Mouse (Mus musculus): ENCODE measurements around the gene Ficd.

Ficd gene

DNA sequence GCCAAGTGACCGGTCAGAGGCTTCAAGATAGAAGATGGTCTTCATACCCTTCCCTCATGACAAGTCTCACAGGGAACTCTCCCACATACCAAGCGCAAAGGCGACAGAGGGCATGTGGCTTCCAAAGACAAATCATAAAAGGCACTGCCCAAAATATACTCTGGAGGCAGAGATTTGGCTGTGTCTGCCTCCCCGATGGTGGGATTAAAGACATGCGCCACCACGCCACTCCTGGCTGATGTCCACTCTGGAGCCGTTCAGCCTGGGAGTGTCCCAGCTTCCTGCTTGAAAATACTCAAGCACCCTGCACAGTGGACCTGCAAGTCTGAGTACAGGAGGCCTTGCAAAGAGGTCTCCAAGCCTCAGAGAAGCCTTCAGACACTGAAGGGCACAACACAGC is 4.4 kb upstream of the Ficd start:
- DNase-seq = no peak

DNA sequence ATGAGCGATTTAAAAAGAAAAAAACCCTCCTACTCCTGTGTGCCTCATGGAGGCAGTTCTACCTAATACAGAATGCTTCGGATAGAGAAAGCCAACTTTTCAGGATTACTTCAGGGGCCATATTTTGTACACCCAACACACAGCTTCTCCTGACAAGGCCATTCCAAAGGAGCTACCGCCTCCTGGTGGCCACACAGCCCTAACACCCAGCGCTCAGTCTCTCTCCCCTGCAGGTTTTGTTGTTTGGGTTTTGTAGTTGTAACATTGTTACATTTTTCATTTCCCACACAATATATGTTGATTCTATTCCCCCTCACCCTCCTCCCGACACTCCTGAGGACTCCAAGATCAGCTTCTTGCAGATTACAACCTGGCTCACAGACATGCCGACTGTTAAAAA is 3.4 kb upstream of the Ficd start:
- peak; percentile 87 for DNase-seq

DNA sequence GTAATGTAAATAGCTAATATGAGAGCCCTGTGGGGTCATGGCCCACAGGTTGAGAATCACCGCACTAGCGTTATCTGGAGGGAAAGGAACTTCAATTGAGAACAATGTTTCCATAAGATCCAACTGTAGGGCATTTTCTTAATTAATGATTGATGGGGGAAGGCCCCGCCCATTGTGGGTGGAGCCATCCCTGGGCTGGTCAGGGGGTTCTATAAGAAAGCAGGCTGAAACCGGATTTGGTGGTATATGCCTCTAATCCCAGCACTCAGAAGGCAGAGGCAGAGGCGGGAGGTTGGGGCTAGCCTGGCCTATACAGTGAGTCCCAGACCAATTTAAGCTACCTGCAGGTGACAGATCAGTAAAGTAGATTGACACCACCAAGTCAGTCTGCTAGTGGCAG is 1.2 kb upstream of the Ficd start:
- no peak for DNase-seq

DNA sequence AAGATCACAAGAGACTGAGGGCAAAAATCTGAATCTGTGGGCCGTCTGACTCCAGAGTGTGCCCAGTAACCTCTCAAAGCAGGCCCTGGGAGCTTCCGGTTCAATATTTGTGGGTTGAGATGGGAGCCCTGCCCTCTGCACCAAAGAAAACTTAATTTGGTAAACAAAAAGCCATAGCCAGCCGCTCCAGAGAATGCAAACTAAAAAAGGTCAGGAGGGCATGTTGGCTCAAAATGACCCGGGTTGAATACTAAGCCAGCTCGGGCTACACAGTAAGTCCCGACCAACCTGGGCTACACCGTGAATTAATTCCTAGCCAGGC is 619 bp upstream of the Ficd start:
- DNase-seq = no peak

DNA sequence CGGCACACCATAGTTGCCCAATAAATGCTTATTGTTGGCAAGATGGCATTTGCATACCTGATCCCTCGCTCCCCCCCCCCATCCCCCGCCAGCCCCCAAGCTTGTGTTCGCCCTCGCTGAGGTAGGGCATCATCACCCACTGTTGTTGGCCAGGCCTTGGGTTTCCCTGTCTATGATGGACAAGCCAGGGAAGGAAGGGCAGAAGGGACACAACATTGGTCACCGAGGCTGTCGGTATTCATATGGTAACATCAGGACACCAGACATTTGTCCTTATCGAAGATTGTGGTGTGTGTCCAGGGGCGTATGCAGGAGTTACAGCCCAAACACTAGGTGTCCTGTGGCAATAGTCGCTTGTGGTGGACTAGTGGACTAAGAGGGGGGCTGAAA is 505 bp downstream of the Ficd start:
- DNase-seq = no peak

DNA sequence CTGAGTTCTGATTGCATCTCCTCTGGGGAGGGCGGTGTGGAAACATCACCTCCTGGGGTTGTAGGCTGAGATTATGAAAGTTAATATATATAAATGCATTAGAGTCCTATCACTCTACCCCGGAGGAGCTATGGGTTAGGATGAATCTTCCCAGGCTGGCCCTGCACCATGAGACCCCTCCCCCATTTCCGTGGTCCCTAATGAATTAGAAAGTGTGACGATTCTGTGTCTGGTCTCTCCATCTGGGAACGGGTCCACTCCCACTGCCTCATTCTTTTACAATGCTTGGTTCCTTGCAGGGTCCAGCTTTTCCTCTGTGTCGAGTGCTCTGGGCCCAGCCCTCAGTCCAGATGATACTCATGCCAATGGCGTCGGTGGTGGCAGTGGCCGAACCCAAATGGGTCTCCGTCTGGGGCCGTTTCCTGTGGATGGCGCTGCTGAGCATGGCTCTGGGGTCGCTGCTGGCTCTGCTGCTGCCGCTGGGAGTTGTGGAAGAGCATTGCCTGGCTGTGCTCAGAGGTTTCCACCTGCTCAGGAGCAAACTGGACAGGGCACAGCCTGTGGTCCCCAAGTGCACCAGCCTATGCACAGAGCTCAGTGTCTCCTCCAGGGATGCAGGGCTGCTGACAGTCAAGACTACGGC is 1.0 kb downstream of the Ficd start:
- DNase-seq = peak; percentile 40

DNA sequence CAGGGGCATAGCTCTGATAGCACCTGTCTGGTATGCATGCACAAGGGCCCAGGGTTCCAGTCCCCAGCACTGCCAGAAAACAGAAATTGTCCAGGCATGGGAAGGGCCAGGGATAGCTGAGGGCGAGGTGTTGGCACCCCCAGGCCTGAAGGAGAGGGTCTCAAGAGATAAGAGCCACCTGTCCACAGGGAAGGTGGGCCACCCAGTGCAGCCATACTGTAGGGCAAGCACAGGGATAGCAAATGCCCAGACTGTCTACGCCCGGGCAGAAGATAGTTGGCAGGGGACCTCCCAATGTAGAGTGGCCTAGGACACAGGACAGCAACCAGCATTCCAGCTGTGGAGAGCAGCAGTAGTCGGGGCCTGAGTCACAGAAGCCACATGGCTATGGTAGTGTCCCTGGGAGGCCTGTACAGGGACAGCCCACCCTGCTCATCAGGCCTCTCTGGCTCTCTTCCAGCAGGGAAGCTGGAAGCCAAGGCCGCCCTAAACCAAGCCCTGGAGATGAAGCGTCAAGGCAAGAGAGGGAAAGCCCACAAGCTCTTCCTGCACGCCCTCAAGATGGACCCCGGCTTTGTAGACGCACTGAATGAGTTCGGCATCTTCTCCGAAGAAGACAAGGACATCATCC is 2.1 kb downstream of the Ficd start:
- no peak for DNase-seq

DNA sequence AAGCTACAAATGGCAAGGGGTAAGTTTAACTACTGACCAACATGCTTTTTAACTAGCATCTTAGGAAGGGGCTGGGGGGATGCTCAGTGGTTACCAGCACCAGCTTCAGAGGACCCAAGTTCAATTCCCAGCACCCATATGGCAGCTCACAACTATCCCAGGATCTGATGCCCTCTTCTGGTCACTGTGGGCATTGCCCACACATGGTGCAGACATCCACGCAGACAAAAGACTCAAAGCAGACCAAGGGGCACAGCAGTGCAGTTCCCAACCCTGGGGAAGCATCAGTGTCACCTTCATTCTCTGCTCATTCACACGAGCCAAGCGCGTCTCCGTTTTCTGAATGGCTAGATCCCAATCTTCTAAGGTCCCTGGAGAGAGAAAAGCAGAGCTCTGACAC is 12.0 kb downstream of the Ficd start:
- no peak for DNase-seq

DNA sequence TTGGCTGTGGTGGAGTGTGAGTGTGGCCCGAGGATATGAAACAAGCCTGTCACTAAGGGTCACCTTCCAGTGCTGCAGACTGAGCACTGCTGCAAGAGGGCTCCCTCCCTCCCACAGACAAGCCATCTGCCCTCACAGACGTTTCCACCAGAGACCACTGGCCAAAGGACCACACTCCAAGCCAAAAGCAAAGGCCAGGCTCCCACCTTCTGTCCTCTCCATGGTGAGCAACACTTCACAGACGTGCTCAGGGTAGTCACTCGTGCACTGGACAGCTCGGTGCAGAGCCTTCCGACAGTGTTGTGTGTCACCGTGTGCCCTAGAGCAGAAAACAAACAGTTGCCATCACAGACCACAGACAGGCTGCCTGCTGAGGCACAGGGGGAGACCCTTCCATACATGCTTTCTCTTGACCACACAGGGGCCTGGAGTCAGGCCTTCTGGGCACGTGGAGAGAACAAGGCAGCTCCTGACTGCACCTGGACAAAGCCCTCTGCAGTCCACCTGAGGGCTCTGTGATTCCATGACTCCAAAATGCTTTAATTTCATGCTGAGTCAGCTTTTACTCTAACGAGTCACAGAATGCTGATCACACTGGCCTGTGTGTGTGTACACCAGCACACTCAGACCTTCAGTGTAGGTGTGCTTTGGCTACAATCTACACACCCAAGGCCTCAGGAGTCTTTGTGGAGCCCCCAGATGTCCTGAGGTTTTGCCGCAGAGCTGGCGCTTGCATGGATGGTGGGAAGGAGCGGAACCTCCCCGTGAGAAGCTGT is 13.1 kb downstream of the Ficd start:
- DNase-seq = no peak

DNA sequence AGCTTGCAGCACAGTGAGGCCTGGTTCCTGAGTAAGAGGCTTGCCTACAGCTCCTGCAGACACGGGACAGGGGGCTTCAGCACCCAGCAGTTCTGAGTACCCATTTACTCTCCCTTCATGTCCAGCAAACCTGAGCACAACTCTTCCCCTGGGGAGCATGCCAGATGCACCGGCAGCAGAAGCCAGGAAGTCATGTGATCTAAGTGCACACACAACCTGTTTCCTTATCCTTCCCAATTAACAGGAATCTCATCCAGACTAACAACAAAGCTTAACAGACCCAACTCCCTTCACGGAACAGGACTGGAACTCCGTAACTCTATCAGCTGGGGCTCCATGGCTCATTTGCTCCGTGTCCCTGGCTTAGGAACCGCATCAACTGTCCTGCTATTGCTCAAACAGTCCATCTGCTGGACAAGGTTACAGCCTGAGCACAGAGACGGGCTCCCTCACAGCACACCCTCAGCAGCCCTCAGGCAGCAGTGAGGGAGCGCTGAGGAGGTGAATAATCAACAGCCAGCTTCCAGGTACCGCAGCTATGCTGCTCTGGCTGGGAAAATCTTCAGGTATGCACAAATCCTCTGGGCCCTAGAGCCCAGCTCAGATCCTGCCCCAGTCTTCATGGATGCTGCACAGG is 16.0 kb downstream of the Ficd start:
- DNase-seq = no peak

DNA sequence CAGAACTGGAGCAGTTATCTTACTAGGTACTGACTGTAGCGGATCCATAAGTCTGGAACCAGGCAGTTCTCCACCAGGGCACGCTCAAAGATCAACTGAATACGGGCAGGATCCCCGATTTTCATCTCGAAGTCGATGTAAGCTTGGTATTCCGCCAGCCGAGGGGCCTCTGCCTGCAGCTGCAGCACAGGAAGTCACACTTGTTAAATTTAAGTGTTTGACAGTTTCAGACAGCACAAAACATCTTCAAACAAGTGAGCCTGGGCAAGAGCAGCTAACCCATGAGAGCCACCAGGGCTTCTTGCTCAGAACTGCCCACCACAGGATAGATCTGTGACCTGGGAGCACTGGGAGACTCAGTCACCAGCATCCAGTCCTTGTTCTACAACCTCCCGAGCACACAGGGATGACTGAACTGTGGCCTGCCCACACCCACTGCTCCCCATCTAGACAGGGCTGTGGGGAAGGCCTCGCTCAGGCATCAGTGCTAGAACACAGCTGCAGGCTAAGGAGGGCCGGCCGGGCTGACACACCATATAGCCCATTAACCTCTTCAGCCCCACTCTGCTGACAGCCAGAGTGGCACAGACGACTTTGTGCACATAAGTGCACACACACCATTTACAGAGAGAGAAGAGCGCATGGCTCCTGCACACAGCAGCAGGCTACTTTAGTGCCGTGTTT is 19.9 kb downstream of the Ficd start:
- DNase-seq = no peak

DNA sequence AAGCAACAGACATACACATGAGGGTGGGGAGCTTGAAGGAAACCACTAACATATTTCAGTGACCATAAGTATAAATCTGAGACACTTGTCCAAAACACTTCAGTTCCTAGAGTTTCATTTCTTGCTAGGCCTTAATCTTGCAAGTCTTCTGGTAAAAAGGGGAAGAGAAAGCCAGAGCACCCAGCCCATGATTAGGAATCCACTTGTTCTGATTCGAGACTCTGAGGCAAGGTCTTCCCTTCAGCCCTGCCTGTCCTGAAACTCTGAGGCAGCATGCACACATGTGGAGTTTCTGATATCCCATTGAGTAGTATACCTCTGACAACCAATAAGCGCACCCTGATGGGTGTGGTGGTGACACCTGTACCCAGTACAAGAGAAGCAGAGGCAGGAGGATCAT is 26.0 kb downstream of the Ficd start:
- DNase-seq = no peak

DNA sequence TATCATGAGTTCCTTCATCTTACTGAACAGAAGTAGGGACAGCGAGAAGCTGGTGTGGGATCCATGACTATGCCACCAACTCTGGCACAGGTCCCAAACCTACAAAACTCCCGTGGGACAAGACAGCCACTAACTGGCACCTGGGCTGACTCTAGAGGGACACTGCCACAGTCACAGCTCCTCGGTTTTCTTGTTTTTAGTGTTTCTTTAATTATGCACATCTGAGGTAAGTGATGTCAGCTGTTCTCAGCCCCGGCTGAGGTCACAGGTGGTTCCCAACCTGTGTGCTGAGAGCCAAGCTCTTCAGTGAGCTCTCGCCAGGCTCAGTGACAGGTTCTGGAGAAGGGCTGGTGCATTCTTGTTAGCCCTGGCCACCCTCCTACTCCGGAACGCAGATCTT is 28.8 kb downstream of the Ficd start:
- no peak for DNase-seq

DNA sequence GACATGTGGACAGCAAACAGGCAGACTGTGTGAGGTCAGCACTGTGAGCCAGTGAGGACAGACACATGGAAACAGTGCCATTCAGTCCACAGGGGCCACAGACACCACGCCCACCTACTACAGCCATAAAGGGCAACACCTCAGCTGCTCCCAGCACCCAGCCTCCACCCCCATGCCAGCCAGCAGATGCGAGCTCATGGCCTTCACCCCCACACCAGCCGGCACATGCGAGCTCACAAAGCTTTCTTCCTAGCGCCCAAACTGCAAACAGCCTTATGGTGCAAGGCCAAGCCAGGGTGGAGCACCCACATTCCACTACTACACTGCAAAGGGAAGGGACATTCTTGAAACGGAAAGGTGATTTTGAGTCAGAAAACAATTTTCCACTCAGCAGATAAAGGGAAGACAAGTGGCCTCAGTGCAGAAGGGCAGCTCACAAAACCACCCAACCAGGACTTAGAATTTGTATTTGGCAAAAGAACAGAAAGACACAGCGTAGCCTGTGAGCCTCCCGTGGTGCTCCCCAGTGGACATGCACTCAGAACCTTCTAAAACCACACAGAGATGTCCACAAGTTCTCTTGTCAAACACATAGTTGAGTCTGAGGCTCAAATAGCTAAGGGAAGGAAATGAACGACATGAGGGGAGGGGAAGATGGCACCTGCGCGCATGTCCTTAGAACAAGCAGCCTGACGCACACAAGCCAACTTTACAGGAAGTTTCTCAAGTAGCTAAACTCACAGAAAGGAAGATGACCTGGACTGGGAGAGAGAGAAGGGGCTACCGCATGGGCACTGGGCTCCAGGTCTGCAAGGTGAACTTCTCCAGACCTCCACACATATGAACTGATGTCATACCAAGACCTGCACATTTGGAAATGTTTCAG is 30.3 kb downstream of the Ficd start:
- DNase-seq = no peak

DNA sequence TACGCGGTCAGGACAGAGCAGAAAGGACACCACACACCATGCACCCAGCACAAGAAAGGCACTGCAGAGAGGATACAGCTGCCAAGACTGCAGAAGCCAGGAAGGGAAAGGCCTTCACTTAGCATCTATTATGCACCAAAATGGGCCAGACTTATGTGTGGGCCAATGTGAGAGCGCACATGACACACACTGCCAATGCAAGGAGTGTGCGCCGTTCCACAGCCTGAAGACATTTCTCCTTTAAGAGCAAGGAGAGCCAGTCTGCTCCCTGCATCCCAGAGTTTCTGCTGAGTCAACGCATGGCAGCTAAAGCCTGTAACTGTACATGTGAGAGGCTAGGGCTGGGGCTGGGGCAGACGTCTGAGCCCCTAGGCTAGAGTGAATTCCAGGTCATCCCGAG is 33.2 kb downstream of the Ficd start:
- DNase-seq = no peak

DNA sequence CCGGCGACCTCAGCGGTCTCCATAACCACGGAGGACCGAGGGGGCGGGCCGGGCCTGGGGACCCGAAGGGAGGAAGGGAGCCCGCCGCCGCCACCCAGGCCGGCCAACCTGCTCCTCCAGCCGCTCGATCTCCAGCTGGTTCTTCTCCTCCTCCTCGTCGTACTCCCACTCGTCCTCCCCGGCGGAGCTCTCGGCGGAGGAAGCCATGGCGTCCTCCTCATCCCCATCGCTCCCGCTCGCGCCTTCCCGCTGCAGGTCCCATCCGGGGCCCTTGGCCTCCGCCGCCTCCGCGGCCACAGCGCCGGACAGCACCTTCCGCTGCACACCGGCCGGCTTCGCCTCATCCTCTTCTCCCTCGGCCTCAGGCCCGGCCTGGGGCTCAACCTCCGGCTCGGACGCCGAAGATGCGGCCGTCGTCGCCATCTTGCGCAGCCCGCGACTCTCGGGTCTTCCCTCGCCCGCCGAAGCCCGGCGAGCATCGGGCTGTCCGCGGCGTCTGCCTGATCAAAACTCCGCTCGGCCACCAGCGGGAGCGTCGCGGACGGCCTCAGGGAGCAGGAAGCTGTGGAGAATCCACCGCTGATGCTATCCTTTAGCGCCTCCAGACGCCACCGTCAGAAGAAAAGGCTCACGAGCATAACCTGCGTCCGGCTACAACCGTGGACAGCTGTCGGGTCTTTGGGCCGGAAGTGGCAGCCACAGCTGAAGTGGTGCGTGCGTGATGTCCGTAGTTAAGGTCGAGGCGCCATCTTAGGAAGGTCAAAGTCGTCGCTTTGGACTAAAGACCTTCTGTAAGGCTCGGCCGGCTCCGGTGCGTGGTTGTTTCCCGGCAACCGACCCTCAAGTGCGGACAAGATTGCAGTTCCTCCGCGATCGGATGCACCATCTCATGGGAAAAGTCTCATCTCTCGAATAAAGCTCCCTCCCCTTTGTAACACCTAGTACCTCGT is 35.9 kb downstream of the Ficd start:
- DNase-seq = peak; percentile 76

DNA sequence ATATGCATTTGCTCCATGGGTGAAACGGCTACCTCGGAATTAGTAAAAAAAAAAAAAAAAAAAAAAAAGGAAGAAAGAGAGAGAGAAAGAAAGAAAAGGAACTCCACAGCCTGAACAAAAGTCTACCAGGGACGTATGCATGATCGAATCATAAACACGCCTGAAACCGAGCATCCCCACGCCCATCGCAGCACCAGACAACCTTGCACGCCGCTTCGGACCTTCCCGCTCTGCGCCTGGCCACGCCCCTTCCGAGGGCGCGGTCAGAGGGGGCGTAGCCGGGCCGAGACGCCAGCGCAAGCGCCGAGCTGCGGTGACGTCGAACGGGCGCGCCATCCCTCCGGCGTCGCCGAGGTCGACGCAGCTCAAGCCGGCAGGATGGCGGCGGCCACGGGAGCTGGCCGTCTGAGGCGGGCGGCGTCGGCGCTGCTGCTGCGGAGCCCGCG is 36.9 kb downstream of the Ficd start, which contains the start of the genes Sart3 and Iscu:
Sart3 (minus strand) TSS at position 61 of the 446 bp plus-strand sequence.
Iscu (plus strand) TSS at position 299 of the 446 bp plus-strand sequence.
- DNase-seq = peak; percentile 92

DNA sequence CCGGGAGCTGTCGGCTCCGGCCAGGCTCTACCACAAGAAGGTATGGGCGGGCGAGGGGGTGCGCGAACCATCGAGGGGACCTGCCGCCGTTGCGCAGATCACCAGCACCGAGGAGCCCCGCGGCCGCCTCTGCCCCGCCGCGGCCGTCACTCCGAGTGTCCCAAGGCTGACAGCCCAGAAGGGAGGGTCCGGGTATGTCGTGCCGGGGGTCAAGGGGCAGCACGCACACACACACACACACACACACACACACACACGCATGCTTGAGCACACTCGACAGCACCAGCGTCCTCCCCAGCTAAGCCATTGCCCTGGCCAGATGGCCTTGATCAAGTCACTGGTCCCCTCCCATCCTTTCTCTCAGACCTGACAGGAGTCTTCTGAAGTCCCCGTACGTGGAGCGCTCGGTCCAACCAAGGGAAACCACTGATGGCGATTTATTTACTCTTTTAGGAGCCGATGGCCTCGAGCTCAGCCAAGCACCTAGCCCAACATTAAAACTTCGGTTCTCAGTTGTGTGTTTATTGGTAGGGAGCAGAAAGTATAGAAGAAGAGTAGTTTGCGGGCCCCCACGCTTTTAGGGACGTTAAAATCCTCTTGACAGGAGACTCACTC is 37.4 kb downstream of the Ficd start:
- no peak for DNase-seq

DNA sequence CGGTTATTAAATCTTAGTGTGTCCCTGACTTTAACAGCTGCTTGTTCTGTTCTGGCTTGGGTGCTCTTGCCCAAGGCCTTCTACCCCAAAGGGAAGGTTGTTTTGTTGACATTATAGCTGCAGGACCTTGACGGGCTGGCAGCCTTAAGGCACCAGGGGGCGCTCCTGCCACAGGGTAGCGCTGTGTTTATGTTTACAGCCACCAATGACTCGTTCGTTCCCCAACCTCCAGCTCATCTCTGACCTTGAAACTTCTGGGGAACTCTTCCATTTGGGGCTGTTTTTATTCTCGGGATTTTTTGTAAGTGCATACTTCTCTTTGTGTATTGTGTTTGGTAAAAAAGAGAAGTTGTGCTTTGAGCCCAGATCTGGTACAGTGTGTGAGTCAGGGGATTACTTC is 38.1 kb downstream of the Ficd start:
- peak; percentile 87 for DNase-seq

DNA sequence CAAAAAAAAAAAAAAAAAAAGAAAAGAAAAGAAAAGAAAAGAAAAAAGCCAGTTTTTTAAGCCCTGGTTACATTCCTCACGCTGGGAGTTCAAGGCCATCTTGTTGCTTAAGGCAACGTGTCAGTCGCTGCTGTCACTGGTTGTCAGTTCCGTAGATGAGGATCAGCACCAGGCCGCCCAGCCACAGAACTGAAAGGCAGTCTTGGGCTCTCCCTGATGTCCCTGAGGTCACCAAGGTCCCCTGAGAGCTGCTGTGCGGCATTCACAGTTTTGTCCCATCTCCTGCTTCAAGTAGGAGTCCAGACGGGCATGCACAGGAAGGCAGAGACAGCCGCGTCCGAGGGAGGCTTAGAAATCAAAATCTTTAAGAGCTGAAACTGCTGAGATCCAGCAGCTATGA is 40.0 kb downstream of the Ficd start:
- DNase-seq = no peak
